Mouse (Mus musculus) intestine, embryonic 16.5 days (tissue): ENCODE measurements around the gene Rras. TPM values are rescaled to one million over a fixed set of nuclear protein-coding genes. Genes with fewer than 3 reads are reported as not detected.
A peak's percentile ranks its signal among the peaks of the same experiment; 100 is the strongest.

Experiments
- ATAC-seq: fragments of 200-750 bp; cut with Nextera tagmentation; 2 replicates; pipeline ENCODE4 v1.8.0; 2017; ENCODE audit warnings: moderate TSS enrichment, moderate library complexity
- H3K27ac ChIP-seq: fragments of 300-500 bp; sonication (generic); 2 replicates; pipeline ENCODE4 v1.5.1; 2014; ENCODE audit warnings: mild to moderate bottlenecking, low read length
- H3K27me3 ChIP-seq: fragments of 300-500 bp; sonication (generic); replicated peaks from 2 replicates; pipeline ENCODE4 v1.6.1; 2014; ENCODE audit warnings: low read length, control low read depth, mixed read lengths; ENCODE audit not compliant: control insufficient read depth, insufficient read depth
- H3K36me3 ChIP-seq: fragments of 300-500 bp; sonication (generic); 2 replicates; pipeline ENCODE4 v1.6.1; 2014; ENCODE audit warnings: low read length, control low read depth; ENCODE audit not compliant: control insufficient read depth, insufficient read depth
- H3K4me1 ChIP-seq: fragments of 300-500 bp; sonication (generic); 2 replicates; pipeline ENCODE4 v1.6.1; 2014; ENCODE audit warnings: low read length, control low read depth, mixed read lengths; ENCODE audit not compliant: control insufficient read depth, insufficient read depth
- H3K4me2 ChIP-seq: fragments of 300-500 bp; sonication (generic); 2 replicates; pipeline ENCODE4 v1.6.1; 2014; ENCODE audit warnings: low read depth, low read length, control low read depth
- H3K4me3 ChIP-seq: fragments of 300-500 bp; sonication (generic); 2 replicates; pipeline ENCODE4 v1.5.1; 2014; ENCODE audit warnings: mild to moderate bottlenecking, low read length
- H3K9ac ChIP-seq: fragments of 300-500 bp; sonication (generic); 2 replicates; pipeline ENCODE4 v1.6.1; 2014; ENCODE audit warnings: low read depth, low read length
- H3K9me3 ChIP-seq: fragments of 300-500 bp; sonication (generic); 2 replicates; pipeline ENCODE4 v1.6.1; 2016; ENCODE audit warnings: low read length, control low read depth; ENCODE audit not compliant: control insufficient read depth
- WGBS: fragments of 180-500 bp; shearing (Covaris S2); extraction: QIAGEN DNeasy Blood & Tissue Kit; methylation state at CpG from one replicate; pipeline ENCODE4 v1.1.7; 2014; 5-methylcytosine and 5-hydroxymethylcytosine counted together
- polyA plus RNA-seq: library from polyadenylated mRNA; unstranded; fragments of >200 nt; fragmentation: Nextera tagmentation; extraction: Ambion mirVana; gene quantifications from 2 replicates; pipeline ENCODE4 v1.2.1, GENCODE M21; 2015

Gene Rras
- polyA plus RNA-seq, 1 experiment from 2014 or later, result 62.6 TPM

DNA sequence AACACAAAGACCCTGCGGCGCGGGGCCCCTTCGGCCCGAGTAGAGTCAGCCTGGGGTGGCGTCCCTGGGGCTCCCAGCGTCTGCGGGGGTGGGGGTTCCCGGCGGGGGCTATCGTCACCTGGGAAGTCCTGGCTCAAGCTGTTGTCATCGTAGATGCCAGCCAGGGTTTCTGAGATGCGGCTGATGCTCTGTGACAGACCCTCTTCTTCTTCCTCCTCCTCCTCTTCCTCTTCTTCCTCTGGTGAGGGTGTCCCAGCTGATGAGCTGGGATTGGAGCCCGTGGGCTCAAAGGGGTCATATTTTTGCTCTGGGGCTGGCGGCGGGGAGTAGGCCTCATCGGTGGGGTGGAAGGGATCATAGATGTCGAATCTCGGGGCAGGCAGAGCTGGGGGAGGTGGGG is 9.3 kb upstream of the Rras start:
- Histone ChIP-seq H3K4me3 (no peak overlapping the region), H3K4me2 (no peak overlapping the region), H3K27ac (no peak overlapping the region), H3K4me1 (no peaks in the 10 kb centered on the region), H3K9me3 (no peaks in the 10 kb centered on the region), H3K27me3 (no peaks in the 10 kb centered on the region), H3K9ac (no peak overlapping the region), H3K36me3 (peaks cover 61% of the 10 kb centered on the region)
- no peak for ATAC-seq
- 94% methylated on average over 19 of the region's 19 CpGs for WGBS

DNA sequence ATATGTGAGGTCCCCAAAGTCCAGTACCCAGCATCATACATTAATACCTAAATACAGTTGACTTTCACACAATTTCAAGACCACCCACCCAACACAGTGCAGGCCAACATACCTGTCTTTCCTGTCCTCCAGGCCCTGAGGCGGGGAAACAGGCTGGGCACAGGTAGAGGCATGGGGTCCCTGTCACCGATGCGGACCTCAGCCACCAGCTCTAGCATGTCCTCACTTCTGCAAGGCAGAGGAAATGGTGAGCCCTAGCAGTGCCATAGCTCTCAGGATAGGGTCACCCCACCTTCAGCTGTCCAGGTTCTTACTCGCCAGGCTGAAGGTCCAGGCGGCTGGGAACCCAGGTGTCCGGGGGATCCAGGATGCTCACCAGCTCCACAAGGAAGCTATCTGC is 5.8 kb upstream of the Rras start:
- no peaks in the 10 kb centered on the region for H3K9me3 ChIP-seq
- H3K27me3 ChIP-seq, result no peaks in the 10 kb centered on the region
- peaks cover 14% of the 10 kb centered on the region for H3K4me1 ChIP-seq
- H3K4me3 ChIP-seq, result no peak overlapping the region
- ATAC-seq, result no peak
- no peak overlapping the region for H3K27ac ChIP-seq
- H3K4me2 ChIP-seq, result no peak overlapping the region
- H3K9ac ChIP-seq, result no peak overlapping the region
- H3K36me3 ChIP-seq, result peaks cover 35% of the 10 kb centered on the region
- WGBS, result 98% methylated on average over 6 of the region's 6 CpGs

DNA sequence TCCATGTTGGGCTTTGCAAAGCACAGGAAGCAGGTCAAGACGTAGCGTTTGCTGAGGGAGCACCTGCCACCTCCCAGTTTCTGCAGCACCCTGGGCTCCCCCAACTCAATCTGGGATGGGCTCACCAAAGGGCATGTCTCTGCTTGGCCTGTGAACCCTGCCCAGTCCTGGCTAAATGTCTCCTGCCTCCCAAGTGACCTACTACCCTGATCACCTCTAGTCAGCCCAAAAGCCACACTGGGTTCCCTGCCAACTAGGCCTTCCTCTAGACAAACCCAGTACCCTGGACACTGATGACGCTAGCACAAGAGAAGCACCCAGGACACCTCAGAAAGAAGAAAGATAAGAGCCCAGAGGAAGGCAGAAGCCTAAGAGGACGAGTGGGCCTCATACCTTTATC is 4.9 kb upstream of the Rras start:
- Histone ChIP-seq H3K9ac (no peak overlapping the region), H3K9me3 (no peaks in the 10 kb centered on the region), H3K4me2 (no peak overlapping the region), H3K4me1 (peaks cover 14% of the 10 kb centered on the region), H3K36me3 (peaks cover 30% of the 10 kb centered on the region), H3K27me3 (no peaks in the 10 kb centered on the region), H3K4me3 (no peak overlapping the region), H3K27ac (no peak overlapping the region)
- no peak for ATAC-seq
- WGBS, result 79% methylated on average over 4 of the region's 4 CpGs

DNA sequence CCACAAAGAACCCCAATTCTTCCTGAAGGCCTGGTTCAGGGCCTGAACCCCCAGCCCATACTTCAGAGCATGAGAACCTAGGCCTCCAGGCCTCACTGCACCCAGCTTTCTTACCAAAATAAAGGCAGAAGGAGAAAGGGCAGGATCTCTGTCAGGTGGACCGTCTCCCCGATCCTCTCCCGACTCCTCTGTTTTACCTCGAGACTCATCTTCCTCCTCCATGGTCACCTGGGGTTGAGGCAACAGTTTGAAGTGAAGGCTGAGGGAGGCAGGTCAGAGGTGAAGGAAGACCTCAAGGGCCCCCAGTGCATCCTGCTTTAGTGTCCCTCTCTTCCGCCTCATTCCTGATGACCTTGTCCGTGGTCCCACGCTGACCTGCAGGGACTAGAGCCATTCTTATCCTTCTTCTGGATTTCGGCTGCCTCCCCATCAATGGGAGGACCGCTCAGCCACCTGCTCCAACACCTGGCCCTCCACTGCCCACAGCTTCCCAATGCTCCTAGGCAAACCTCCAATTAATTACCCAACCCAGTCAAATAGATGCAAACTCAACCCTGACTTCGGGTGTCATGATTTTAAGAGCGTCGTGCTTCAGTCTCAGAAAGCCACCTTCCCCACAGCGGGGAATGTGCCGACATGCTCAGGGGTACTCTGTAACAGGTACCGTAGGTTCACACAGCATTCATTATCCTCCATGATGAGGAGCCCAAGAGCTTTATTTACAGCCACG is 4.2 kb upstream of the Rras start:
- H3K36me3 ChIP-seq, result peaks cover 22% of the 10 kb centered on the region

DNA sequence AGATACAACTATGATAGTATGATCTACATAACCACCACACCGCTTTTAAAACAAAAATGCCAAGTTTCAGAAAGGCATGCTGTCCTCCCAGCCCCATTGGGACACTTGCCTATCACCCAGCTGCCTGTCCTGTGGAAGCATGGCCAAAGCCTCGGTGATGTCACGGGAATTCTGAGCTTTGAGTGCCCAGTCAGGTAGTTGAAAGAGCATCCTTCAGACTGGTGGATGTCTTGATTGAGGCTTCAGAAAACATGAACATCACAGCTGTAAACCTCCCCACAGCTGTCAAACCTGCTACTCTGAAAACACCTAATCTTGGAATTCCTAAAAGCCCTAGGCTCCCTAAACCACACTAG is 3.7 kb upstream of the Rras start:
- Histone ChIP-seq H3K4me3 (no peak overlapping the region), H3K27ac (no peak overlapping the region), H3K27me3 (no peaks in the 10 kb centered on the region), H3K4me2 (no peak overlapping the region), H3K9ac (0 out of 2 replicates have a peak overlapping the region, but pooled peaks have one; percentile 27), H3K4me1 (peaks cover 20% of the 10 kb centered on the region), H3K9me3 (no peaks in the 10 kb centered on the region), H3K36me3 (peaks cover 18% of the 10 kb centered on the region)
- WGBS, result 95% methylated on average over 3 of the region's 3 CpGs
- ATAC-seq, result no peak

More for the DNA sequence above, 4.2 kb upstream of the Rras start:
- H3K9me3 ChIP-seq, result no peaks in the 10 kb centered on the region
- ATAC-seq, result no peak
- H3K4me1 ChIP-seq, result peaks cover 15% of the 10 kb centered on the region
- H3K27ac ChIP-seq, result no peak overlapping the region
- H3K4me2 ChIP-seq, result no peak overlapping the region
- H3K4me3 ChIP-seq, result no peak overlapping the region
- WGBS, result 93% methylated on average over 16 of the region's 16 CpGs
- no peak overlapping the region for H3K9ac ChIP-seq
- no peaks in the 10 kb centered on the region for H3K27me3 ChIP-seq

DNA sequence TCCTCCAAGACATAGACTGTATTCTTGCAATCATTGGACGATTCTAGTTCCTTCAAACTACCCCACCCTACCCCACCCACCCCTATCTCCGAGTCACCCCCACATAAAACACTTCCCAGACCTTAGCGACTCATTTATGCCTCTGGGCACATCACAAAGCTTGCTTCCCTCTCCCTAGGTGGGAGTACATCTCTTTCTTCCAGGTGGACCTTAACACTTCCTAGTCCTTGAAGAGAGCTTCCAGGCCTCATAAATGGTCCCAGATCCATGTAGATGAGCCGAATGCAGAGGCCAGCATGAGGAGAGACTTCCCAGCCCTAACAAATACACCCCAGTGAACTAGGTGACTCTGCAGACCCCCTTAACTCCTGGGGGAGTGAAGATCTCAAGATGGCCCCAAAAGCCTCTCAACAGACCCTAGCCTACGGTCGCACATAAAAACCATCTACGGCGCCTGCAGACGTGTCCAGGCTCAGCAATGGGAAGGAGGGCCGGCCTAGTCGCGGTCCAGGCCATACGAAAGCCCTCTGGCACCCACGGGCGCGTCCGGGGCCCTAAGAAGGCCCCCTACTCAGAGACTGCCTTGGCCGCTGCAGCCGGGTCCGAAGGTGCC is 2.3 kb upstream of the Rras start:
- WGBS, result 2% methylated on average over 20 of the region's 20 CpGs
- H3K36me3 ChIP-seq, result peaks cover 18% of the 10 kb centered on the region
- no peak for ATAC-seq
- H3K4me3 ChIP-seq, result peak overlapping the region; percentile 97
- no peaks in the 10 kb centered on the region for H3K9me3 ChIP-seq
- peak overlapping the region; percentile 80 for H3K4me2 ChIP-seq
- peak overlapping the region; percentile 99 for H3K9ac ChIP-seq
- H3K27me3 ChIP-seq, result no peaks in the 10 kb centered on the region
- H3K27ac ChIP-seq, result peak overlapping the region; percentile 100
- H3K4me1 ChIP-seq, result peaks cover 21% of the 10 kb centered on the region

DNA sequence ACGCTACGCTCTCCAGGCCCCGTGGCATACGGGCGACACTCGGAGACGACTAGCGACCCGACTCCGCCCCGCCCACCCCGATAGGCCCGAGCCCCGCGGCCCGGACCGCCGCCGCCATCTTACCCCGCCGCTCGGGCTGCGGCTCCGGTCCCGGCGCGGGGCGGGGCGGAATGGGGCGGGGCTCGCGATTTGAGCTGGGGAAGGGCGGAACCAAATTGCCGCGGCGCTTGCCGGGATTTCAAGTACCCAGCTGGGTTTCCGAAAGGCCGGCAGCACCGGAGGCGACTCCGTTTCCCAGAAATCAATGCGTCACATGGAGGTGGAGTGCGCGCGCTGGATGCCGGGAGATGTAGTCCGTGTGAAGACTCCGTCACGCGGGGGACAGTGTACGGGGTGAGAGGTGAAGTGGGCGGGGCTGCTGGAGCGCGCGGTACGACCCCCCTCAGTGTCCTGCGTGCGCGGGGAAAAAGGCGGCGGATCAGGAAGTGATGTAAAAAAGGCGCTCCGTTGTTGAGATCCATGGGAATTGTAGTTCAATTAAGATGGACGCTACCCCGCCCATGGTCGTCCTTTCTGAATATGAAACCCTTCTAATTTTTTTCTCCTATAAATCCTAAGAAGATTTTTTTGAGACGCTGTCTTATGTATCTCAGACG is 1.7 kb upstream of the Rras start, which contains the start of gene Scaf1:
Gene Scaf1 (minus strand): TSS at position 407 of the 656 bp plus-strand sequence.
- under 1% methylated on average over 69 of the region's 69 CpGs for WGBS
- Histone ChIP-seq H3K27me3 (no peaks in the 10 kb centered on the region), H3K9me3 (no peaks in the 10 kb centered on the region), H3K9ac (peak within 1 kb of the TSS; percentile 99), H3K4me3 (peak within 1 kb of the TSS; percentile 97), H3K27ac (peak within 1 kb of the TSS; percentile 100), H3K36me3 (peaks cover 18% of the 10 kb centered on the region), H3K4me2 (peak within 1 kb of the TSS; percentile 80), H3K4me1 (peaks cover 21% of the 10 kb centered on the region)
- ATAC-seq, result peak; percentile 83

DNA sequence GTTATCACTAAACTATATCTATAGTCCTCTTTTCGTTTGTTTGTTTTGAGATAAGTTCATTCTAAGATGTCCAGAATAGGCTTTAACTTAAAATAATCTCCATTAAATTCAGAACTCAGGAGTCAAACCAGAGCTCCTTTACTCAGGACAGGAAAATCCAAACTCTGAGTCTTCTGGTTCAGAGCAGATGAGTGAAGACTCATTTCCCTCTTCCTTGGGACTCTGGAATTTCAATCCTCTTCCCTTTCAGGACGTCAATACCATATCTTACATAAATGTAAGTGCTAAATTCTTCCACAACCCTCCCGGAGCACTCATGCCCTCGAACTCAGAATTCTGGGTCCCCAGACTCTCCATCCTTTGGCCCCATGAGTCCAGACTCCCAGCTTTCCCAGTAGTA is 1.0 kb upstream of the Rras start:
- no peak for ATAC-seq
- 1% methylated on average over 4 of the region's 4 CpGs for WGBS
- peak overlapping the region; percentile 100 for H3K27ac ChIP-seq
- peaks cover 21% of the 10 kb centered on the region for H3K4me1 ChIP-seq
- peak overlapping the region; percentile 77 for H3K4me2 ChIP-seq
- H3K27me3 ChIP-seq, result no peaks in the 10 kb centered on the region
- peak overlapping the region; percentile 99 for H3K9ac ChIP-seq
- H3K9me3 ChIP-seq, result no peaks in the 10 kb centered on the region
- peak overlapping the region; percentile 97 for H3K4me3 ChIP-seq
- H3K36me3 ChIP-seq, result peaks cover 12% of the 10 kb centered on the region

DNA sequence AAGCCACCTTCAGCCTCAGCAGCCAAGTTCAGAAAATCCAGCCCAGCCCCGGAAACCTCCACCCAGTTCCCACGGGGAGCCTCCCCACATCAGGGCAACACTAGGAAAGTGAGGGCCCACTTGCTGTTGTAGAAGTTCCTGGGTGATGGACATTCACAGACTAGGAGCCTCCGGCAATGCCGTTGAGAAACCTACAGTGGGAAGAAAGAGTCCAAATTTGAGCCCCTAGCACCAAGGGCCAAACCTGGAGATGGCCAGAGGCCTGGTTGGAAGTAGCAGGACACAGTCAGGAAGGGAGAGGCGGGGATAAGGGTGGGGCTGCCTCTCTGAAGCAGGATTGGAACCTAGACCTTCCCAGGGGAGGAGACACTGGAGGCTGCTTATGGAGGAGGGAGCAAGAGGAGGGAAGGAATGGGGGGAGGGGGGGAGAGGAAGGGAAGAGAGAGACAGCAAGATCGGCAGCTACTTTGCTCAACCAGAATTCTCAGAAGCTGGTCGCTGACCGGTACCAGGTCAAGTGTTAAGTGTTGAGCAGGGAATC is 1.3 kb downstream of the Rras start:
- no peaks in the 10 kb centered on the region for H3K9me3 ChIP-seq
- H3K4me3 ChIP-seq, result peak overlapping the region; percentile 97
- no peak for ATAC-seq
- no peaks in the 10 kb centered on the region for H3K27me3 ChIP-seq
- H3K27ac ChIP-seq, result peak overlapping the region; percentile 88
- H3K4me2 ChIP-seq, result peak overlapping the region; percentile 74
- no peaks in the 10 kb centered on the region for H3K36me3 ChIP-seq
- peak overlapping the region; percentile 79; the same call in 1 of the 2 replicates for H3K9ac ChIP-seq
- H3K4me1 ChIP-seq, result peaks cover 21% of the 10 kb centered on the region
- 34% methylated on average over 8 of the region's 8 CpGs for WGBS
